Mouse (Mus musculus) heart, adult 2 months (tissue): ENCODE results near the gene Mrpl46. TPM values are rescaled to one million over a fixed set of nuclear protein-coding genes. Genes with fewer than 3 reads are reported as not detected.

ENCODE experiments used
- DNase-seq, 2 experiments: peaks; one replicate each; pipeline ENCODE4 v3.0.0; 2021
- H3K27ac ChIP-seq: fragments of 200-600 bp; 2 replicates; pipeline ENCODE4 v1.8.1; 2022
- H3K27me3 ChIP-seq: fragments of 200-500 bp; 2 replicates; pipeline ENCODE4 v1.6.1; 2012; ENCODE audit warnings: mild to moderate bottlenecking, low read length, inconsistent platforms, mixed read lengths; ENCODE audit not compliant: control insufficient read depth, insufficient read depth
- H3K36me3 ChIP-seq: fragments of 200-500 bp; 2 replicates; pipeline ENCODE4 v1.6.1; 2012; ENCODE audit warnings: low read length, inconsistent platforms; ENCODE audit not compliant: control insufficient read depth, insufficient read depth
- H3K4me1 ChIP-seq: fragments of 200-500 bp; 2 replicates; pipeline ENCODE4 v1.6.1; 2011; ENCODE audit warnings: low read length; ENCODE audit not compliant: control insufficient read depth, insufficient read depth
- H3K4me3 ChIP-seq: fragments of 200-600 bp; 2 replicates; pipeline ENCODE4 v1.8.1; 2022
- H3K79me2 ChIP-seq: fragments of 200-500 bp; replicated peaks from 2 replicates; pipeline ENCODE4 v1.6.1; 2012; ENCODE audit warnings: mild to moderate bottlenecking, inconsistent platforms, low read length, moderate library complexity, mixed read lengths; ENCODE audit not compliant: control insufficient read depth, insufficient read depth
- H3K9ac ChIP-seq: fragments of 200-500 bp; 2 replicates; pipeline ENCODE4 v1.6.1; 2012; ENCODE audit warnings: low read depth, mild to moderate bottlenecking, control low read depth, inconsistent platforms, low read length, mixed read lengths
- CTCF ChIP-seq: fragments of 200-600 bp; IDR thresholded peaks from 2 replicates; pipeline ENCODE4 v1.8.1; 2022; ENCODE audit warnings: antibody characterized with exemption, mild to moderate bottlenecking, moderate library complexity
- EP300 ChIP-seq: fragments of 200-500 bp; IDR thresholded peaks from 2 replicates; pipeline ENCODE4 v1.6.1; 2011; ENCODE audit warnings: low read depth, low read length, control low read depth; ENCODE audit not compliant: insufficient read depth
- POLR2A ChIP-seq: fragments of 200-500 bp; IDR thresholded peaks from 2 replicates; pipeline ENCODE4 v1.6.1; 2011; ENCODE audit warnings: mild to moderate bottlenecking, low read depth, low read length, control low read depth; ENCODE audit not compliant: insufficient read depth
- WGBS: fragments of 180-500 bp; shearing (Covaris S2); methylation state at CpG from one replicate; pipeline ENCODE4 v1.1.7; 2018; 5-methylcytosine and 5-hydroxymethylcytosine counted together
- intact Hi-C: fragments of 180-260 bp; cut with DNase I; formaldehyde crosslinking; loops from one replicate; pipeline ENCODE4 v1.15.1; 2025
- polyA plus RNA-seq: library from polyadenylated mRNA; depleted of rRNA; stranded (reverse); fragments of >200 nt; gene quantifications from 2 replicates; pipeline ENCODE4 v1.2.3, GENCODE M21; 2012
- total RNA-seq, 2 experiments: library from RNA; stranded (reverse); gene quantifications; 2 replicates each; pipeline ENCODE4 v1.2.3; 2021

The Mrpl46 gene
- total and polyA plus RNA-seq, 3 experiments: 27.4 to 52.0 (median 48.6) TPM

GRCm38 (mm10) chr7:78813791-78814190 lies 30.5 kb upstream of the Mrpl46 start:
- Histone ChIP-seq H3K4me3 (no peak overlapping the region), H3K9ac (no peak overlapping the region), H3K4me1 (peaks cover 1% of the 10 kb centered on the region), H3K36me3 (no peaks in the 10 kb centered on the region), H3K79me2 (no peaks in the 10 kb centered on the region), H3K27ac (no peak overlapping the region), H3K27me3 (no peaks in the 10 kb centered on the region)
- 85% methylated on average over 6 of the region's 6 CpGs for WGBS
- DNase-seq: no peak
- no peak for TF ChIP-seq EP300
- no peak for TF ChIP-seq POLR2A
- TF ChIP-seq CTCF: no peak
- intact Hi-C loops: no loop called here

GRCm38 (mm10) chr7:78807192-78807591 lies 23.9 kb upstream of the Mrpl46 start:
- no peaks in the 10 kb centered on the region for H3K4me1 ChIP-seq
- no peaks in the 10 kb centered on the region for H3K27me3 ChIP-seq
- H3K4me3 ChIP-seq: no peak overlapping the region
- TF ChIP-seq POLR2A (no peak), EP300 (no peak), CTCF (no peak)
- intact Hi-C loops: no loop called here
- no peak for DNase-seq
- WGBS: 62% methylated on average over 4 of the region's 4 CpGs
- no peak overlapping the region for H3K27ac ChIP-seq
- H3K36me3 ChIP-seq: no peaks in the 10 kb centered on the region
- H3K9ac ChIP-seq: no peak overlapping the region
- H3K79me2 ChIP-seq: no peaks in the 10 kb centered on the region

- no peaks in the 10 kb centered on the region for H3K4me1 ChIP-seq
- H3K4me3 ChIP-seq: no peak overlapping the region
- no peaks in the 10 kb centered on the region for H3K36me3 ChIP-seq
- intact Hi-C loops: no loop called here
- no peaks in the 10 kb centered on the region for H3K27me3 ChIP-seq
- TF ChIP-seq POLR2A (no peak), EP300 (no peak)
- 53% methylated on average over 3 of the region's 3 CpGs for WGBS
- no peak overlapping the region for H3K27ac ChIP-seq
- H3K9ac ChIP-seq: no peak overlapping the region
- DNase-seq: no peak
- no peaks in the 10 kb centered on the region for H3K79me2 ChIP-seq
Measured at GRCm38 (mm10) chr7:78803841-78804240, 20.5 kb upstream of the Mrpl46 start.

GRCm38 (mm10) chr7:78799730-78800496 lies 16.6 kb upstream of the Mrpl46 start:
- DNase-seq: no peak
- WGBS: 55% methylated on average over 9 of the region's 9 CpGs
- peaks cover 6% of the 10 kb centered on the region for H3K4me1 ChIP-seq
- H3K27ac ChIP-seq: no peak overlapping the region
- no peak overlapping the region for H3K9ac ChIP-seq
- no peaks in the 10 kb centered on the region for H3K79me2 ChIP-seq
- H3K4me3 ChIP-seq: no peak overlapping the region
- no peaks in the 10 kb centered on the region for H3K36me3 ChIP-seq
- TF ChIP-seq EP300 (no peak), CTCF (no peak)
- intact Hi-C loops: no loop called here
- no peaks in the 10 kb centered on the region for H3K27me3 ChIP-seq

GRCm38 (mm10) chr7:78797843-78798455 lies 14.6 kb upstream of the Mrpl46 start:
- TF ChIP-seq POLR2A (no peak), CTCF (no peak), EP300 (no peak)
- intact Hi-C loops: no loop called here
- no peak for DNase-seq

GRCm38 (mm10) chr7:78796624-78797023 lies 13.3 kb upstream of the Mrpl46 start:
- H3K4me1 ChIP-seq: peaks cover 7% of the 10 kb centered on the region
- no peak overlapping the region for H3K4me3 ChIP-seq
- WGBS: 88% methylated on average over 3 of the region's 3 CpGs
- H3K27me3 ChIP-seq: no peaks in the 10 kb centered on the region
- no peaks in the 10 kb centered on the region for H3K79me2 ChIP-seq
- TF ChIP-seq EP300 (no peak), POLR2A (no peak), CTCF (no peak)
- no peak overlapping the region for H3K9ac ChIP-seq
- no peaks in the 10 kb centered on the region for H3K36me3 ChIP-seq
- DNase-seq: no peak
- no peak overlapping the region for H3K27ac ChIP-seq
- intact Hi-C loops: no loop called here

More at GRCm38 (mm10) chr7:78797843-78798455, 14.6 kb upstream of the Mrpl46 start:
- Histone ChIP-seq H3K79me2 (no peaks in the 10 kb centered on the region), H3K4me3 (no peak overlapping the region), H3K4me1 (peaks cover 7% of the 10 kb centered on the region), H3K27ac (no peak overlapping the region), H3K36me3 (no peaks in the 10 kb centered on the region), H3K9ac (no peak overlapping the region), H3K27me3 (no peaks in the 10 kb centered on the region)
- WGBS: 46% methylated on average over 9 of the region's 9 CpGs
